Mouse (Mus musculus): ENCODE results near the gene Fbxl2.

The Fbxl2 gene

DNA sequence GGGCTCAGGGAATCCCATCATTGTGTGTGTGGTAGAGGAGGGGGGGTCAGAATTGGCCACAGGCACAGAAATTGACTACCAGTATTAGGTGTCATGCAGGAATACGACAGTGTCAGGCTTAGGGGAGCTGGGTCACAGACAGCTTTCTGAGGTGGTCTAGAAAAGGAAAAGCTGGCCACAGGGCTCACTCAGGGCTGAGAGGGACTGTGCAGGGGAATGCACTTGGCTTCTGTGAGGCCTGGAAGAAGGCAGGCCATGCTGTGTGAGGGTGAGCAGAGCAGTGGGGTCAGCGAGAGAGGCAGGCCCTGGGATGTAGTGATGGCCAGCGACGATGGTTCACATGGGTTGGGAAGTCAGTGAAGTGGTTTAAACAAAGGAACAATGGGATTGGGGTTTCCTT, 72.1 kb downstream of the Fbxl2 start:
- DNase-seq (ENCODE audit: low spot score): no peak

DNA sequence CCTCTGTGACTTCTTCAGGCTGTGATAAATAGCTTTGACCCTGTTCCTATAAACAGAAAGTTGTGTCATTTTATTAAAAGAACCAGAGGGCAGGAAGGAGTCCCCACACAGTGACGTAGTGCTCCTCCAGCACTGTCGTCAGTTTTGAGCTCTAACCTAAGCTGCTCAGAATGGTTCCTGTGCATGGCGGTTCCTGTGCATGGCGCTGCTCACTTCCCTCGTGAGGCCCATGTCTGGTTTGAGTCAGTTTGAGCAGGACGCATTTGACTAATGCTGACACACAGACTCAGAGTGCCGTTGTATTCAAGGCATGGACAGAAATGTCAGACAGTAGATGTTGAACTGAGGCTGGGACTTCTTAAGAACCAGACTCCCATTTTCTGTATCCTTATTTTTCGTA, 74.4 kb downstream of the Fbxl2 start:
- no peak for DNase-seq (ENCODE audit: low spot score)

DNA sequence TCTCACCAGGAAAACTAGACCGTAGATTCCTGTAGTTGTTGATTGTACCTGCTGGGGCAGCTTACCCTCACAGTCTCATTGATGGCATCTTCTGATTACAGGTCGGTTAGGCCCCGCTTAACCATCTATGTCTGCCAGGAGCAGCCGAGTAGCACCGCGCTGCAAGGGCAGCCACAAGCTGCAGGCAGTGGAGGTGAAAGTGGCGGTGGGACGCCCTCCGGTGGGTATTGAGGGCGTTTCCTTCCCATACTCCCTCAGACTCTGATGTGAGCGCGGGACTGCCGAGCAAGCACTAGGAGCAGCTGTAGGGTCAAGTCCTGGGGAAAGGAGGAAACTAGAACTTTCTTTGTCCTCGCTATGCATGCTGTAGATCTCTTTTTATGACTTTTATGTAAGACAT, 76.0 kb downstream of the Fbxl2 start:
- DNase-seq (ENCODE audit: low spot score): no peak

GRCm38 (mm10) chr9:113969399-113969798, 76.6 kb downstream of the Fbxl2 start:
- DNase-seq (ENCODE audit: low spot score): no peak

GRCm38 (mm10) chr9:113968967-113969366, 77.0 kb downstream of the Fbxl2 start:
- no peak for DNase-seq (ENCODE audit: low spot score)

- no peak for DNase-seq (ENCODE audit: low spot score)
Measured at GRCm38 (mm10) chr9:113966838-113967237, 79.2 kb downstream of the Fbxl2 start.

GRCm38 (mm10) chr9:113964415-113964814, 81.6 kb downstream of the Fbxl2 start:
- no peak for DNase-seq (ENCODE audit: low spot score)

DNA sequence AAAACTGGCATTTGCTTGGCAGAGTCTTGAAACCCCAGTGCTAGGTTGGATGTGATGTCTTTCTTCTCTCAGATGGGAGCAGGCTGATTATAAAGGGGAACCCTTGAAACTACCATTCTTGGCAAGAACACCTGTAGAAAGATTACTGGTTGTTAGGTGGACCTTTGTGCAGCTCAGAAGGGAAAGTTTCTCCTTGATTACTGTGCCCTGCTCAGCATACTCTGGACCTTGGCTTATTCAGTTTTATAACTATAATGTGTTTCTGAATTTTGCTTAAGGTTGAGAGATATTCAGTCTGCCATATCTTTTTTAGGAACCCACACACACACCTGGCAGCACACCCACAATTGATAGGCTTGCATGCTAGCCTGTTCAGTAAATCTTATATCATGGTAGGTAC, 82.3 kb downstream of the Fbxl2 start:
- DNase-seq (ENCODE audit: low spot score): no peak

- no peak for DNase-seq (ENCODE audit: low spot score)
Measured at GRCm38 (mm10) chr9:113957777-113958176, 88.2 kb downstream of the Fbxl2 start.

GRCm38 (mm10) chr9:113947216-113947615, 98.8 kb downstream of the Fbxl2 start:
- no peak for DNase-seq (ENCODE audit: low spot score)

DNA sequence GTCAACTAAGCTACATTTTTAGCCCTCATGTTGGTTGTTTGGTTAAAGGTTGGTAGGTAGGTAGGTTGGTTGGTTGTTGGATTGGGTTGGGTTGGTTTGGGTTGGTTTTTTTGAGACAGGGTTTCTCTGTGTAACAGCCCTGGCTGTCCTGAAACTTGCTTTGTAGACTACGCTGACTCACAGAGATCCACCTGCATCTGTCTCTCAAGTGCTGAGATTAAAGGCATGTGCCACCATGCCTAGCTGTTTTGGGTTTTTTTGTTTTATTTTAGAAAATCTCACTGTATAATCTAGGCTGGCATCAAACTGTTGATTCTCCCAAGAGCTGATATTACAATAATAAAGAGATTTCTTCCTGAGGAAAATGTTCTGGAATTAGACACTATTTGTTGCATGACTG, 102.6 kb downstream of the Fbxl2 start:
- DNase-seq (ENCODE audit: low spot score): no peak

- DNase-seq (ENCODE audit: low spot score): no peak
Measured at GRCm38 (mm10) chr9:113941103-113941805, 104.7 kb downstream of the Fbxl2 start.

GRCm38 (mm10) chr9:113939063-113939850, 106.7 kb downstream of the Fbxl2 start:
- no peak for DNase-seq (ENCODE audit: low spot score)

DNA sequence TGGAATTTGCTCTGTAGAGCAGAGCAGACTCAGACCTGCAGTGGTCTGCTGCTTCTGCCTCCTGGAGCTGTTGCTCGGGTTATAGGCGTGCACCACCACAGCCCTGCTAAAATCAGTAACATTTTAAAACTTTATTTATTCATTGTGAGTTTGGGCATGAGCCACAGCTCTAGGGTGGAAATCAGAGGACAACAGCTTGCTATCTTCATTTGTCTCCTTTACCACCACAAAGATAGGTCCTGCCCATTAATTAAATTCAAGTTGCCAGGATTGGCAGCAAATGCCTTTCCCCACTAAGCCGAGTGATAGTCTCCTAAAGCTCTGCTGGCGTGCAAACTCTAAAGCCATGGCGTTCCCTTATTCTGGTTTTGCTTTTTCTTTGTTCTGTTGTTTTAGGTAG, 110.4 kb downstream of the Fbxl2 start:
- DNase-seq (ENCODE audit: low spot score): no peak

DNA sequence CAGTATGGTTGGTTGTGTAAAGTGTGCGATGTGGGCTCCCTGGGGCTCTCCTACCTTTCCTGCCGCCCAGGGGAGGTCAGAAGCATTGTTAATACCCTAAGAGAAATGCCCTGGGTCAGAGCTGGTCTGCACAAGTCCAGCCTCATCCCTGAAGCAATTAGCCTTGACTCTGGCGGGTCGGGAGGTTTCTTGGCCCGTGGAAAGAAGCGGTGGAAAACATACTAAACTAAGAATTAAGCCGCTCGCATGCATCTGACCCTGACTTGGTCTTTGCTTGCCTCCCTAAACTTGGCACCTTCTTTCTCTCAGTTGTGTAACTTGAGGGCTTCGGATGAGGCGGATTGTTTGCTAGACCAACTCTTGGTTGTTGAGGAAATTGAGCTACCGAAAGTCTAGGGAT, 113.5 kb downstream of the Fbxl2 start:
- DNase-seq (ENCODE audit: low spot score): no peak

DNA sequence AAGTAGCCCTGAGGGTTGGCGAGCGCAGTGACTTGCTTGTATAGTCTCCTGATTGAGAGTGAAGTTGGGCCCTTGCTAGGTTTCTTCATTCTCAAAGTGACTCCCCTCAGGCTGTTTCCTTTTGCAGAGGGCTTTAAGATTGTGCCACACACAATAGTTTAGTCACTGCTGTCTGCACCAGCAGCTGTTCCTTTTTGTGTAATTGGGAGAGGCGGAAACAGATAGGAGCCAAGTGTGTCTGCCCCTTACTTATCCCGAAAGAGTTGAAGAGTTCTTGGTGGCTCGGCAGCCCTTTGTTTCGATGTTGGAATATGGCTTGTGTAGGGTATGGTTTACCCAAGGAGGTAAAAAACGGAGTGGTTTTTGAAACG, 113.9 kb downstream of the Fbxl2 start:
- DNase-seq (ENCODE audit: low spot score): no peak

- DNase-seq (ENCODE audit: low spot score): peak; percentile 65
Measured at GRCm38 (mm10) chr9:113931375-113932099, 114.5 kb downstream of the Fbxl2 start.

DNA sequence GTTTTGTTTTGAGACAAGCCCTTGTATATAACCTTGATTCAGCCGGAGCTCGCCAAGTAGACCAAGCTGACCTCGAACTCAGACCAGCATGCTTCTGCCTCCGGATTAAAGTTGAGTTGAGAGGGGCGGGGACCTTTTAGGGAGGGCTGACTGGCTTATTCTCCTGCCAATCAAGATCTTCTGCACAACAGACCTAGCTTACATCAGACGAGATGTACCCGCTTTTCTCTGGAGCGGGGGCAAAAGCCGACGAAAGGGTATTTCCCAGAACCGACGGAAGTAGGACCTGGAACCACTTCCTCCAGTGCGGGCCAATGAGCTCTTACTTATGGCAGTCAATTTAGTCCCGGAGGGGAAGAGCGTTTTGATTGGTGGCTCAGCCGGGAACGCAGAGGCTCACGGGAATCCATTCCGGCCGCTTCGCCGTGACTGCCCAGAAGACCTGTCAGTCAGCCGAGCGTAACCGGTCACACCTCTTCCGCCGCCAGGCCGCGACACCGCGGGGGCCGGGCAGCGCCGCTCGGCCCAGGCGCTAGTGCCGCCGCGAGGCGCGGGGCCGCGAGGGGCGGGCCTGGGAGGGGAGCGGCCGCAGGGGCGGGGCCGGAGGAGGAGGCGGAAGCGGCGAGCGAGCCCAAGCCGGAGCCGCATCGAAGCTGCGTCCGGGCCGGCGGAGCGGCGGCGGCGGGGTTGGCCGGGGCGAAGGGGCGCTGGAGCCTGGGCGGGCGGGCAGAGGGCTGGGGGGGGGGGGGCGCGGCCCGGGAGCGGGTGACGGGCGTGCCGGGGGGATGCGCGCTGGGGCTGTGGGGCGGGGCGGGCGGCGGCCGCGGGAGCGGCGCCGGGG, 115.2 kb downstream of the Fbxl2 start, which contains the start of gene Ubp1:
TSS of gene Ubp1 (plus strand) at position 401 of the 841 bp plus-strand sequence.
- DNase-seq (ENCODE audit: low spot score): peak; percentile 92

DNA sequence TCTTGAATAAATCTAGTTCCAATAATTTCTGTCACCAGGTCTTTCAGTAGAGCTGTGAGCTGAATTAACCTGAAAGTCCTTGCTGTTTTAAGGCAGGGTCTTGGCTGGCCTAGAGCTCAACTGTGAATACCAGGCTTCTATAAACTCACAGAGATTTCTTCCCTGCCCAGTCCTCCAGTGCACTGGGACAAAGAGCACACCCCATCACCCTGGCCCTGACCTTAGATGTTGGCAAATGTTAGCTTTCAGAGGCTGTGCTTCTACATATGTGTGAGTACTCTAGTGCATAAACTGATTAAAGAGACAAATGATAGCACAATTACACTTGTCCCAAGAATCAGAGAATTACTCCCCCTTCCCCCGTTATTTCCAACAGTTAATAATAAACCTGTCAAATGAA, 116.3 kb downstream of the Fbxl2 start:
- DNase-seq (ENCODE audit: low spot score): no peak

DNA sequence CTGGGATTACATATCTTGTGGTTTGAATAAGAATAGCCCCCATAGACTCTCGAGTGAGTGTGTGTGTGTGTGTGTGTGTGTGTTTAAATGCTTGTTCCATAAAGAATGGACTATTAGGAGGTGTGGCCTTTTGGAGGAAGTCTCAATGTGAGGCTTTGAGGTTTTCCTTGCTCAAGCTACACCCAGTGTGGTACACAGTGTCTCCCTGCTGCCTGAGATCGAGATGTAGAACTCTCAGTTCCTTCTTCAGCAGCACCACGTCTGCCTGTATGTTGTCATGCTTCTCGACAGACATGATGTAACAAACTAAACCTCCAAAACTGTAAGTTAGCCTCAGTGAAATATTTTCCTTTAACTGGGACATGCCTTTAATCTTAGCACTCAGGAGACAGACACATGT, 117.4 kb downstream of the Fbxl2 start:
- no peak for DNase-seq (ENCODE audit: low spot score)

DNA sequence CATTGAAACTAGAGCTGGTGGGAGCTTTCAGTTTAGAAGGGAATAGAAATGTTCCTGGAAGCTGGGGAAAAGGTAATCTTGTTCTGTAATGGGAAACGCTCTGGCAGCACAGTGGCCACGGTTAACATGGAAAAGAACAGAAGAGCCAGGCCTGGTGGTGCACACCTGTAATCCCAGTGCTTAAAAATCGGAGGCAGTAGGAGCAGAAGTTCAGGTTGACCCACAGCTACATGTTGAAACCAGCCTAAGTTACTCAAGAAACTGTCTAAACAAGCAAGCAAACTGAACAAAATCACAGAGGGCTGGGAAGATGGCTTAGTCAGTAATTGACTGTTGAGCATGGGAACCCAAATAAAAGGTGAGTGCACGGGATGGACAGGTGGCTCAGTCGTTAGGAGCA, 121.1 kb downstream of the Fbxl2 start:
- no peak for DNase-seq (ENCODE audit: low spot score)

DNA sequence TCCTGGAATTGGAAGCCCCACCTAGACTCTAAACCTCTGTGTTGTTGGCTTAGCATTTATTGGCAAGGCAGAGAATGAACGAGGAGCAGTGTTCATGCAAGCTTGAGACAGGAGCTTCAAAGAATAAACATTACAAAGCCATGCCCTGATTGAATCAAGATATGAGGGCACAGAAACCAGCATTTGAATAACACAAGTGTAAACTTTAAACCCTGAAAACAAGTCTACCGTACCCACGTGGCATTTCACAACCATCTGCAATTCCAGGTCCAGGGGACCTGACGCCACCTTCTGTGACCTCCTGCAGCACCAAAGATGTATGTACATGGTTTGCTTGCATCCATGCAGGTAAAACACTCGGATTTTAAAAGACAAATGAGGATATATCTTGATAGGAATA, 123.3 kb downstream of the Fbxl2 start:
- DNase-seq (ENCODE audit: low spot score): no peak
